Mouse (Mus musculus) frontal cortex, postnatal 14 days (tissue): ENCODE measurements around the gene Mid1.

Experiments used
- DNase-seq, 2 experiments: peaks; one replicate each; pipeline ENCODE4 v3.0.0; 2022; ENCODE audit warnings: low spot score in 2 of 2

Gene Mid1

GRCm38 (mm10) chrX:169685131-169685530 lies at the start of gene Mid1:
TSS of gene Mid1 (plus strand) at chrX:169685199.
- DNase-seq: no peak

DNA sequence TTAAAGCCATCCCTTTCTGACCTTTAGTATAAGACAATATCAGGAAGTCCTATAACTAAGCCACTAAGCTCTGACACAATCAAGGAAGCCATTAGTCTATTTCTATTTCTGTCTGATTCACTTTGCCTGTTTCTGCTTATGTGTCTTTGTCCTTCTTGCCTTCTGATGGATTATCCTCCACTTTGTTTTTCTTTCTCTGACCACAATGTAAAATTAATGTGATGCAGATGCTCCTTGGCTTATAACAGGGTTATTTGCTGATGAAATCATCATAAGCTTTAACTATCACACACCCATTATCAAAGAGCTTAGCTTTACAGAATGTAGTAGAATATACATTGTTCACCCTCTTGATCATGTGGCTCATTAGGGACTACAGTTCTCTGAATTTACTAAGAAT lies 11.9 kb upstream of the Mid1 start:
- DNase-seq: no peak

- no peak for DNase-seq
Observed at GRCm38 (mm10) chrX:169676313-169676712, 8.7 kb upstream of the Mid1 start.

DNA sequence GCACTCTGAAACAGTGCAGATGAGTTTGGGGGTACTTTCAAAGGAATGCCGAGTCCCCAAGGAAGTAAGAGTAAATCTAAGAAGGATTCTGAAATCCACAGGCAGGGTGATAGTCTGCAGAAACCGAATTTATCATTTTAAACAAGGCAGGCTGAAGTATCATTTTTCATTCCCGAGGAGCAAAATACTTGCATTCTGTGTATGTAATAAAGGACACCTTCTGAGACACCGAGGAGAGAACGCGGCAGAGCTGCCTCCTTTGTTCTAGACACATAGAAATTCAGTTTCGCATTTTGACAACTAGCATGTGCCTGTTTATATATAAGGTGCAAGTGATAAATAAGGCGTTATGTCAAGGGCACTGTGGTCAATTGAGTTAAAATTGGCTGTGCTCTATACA lies 732 bp downstream of the Mid1 start:
- DNase-seq: no peak

DNA sequence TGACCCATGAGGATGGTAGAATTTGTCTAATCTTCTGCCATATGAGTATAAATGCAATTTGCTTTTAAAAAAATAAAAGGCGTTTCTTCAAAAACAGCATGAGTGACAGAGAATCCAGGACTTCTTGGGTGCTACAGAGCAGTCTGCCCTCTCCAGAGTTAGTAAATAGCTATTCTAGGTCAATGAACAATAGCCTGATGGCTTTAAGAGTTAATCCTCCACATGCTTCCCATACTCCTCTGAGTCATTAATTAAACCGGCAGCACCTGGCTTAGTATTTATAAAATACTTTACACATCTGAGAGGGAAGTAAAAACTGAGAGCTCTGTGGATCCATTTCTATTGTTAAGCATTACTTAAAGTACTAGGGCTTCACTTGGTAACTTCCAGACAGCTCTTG lies 6.2 kb downstream of the Mid1 start:
- DNase-seq: no peak

GRCm38 (mm10) chrX:169691675-169692074 lies 6.7 kb downstream of the Mid1 start:
- no peak for DNase-seq

DNA sequence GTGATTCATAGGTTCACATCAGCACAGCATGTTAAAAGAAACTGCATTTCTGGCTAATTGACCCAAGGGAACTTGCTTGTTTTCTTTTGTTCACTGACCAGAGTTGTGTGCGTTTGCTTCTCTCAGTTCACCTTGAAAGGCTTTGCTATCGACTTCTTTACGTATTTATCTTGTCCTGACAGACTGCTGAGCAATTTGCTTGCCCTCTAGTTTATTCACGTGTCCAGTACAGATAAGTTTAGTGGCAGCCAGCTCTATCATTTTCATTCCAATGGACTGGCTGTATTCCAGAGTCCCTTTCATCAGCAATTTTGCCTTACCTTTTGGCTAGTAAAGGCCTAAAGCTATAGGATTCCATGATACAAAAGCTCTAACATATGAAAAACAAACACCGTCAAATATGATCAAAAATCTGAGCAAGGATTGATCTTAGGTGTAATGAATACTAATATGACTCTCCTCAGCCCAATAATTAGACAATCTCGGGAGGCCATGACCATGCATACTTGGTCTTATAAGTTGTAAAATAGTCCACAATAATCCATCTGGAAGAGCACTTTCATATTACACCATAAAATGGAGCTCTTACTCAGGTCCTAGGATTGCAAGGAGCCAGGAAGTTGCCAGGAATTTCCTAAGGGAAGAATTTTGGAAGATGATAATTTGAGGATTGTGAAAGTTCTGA lies 7.4 kb downstream of the Mid1 start:
- no peak for DNase-seq

- DNase-seq: no peak
Observed at GRCm38 (mm10) chrX:169704016-169704602, 19.1 kb downstream of the Mid1 start.

DNA sequence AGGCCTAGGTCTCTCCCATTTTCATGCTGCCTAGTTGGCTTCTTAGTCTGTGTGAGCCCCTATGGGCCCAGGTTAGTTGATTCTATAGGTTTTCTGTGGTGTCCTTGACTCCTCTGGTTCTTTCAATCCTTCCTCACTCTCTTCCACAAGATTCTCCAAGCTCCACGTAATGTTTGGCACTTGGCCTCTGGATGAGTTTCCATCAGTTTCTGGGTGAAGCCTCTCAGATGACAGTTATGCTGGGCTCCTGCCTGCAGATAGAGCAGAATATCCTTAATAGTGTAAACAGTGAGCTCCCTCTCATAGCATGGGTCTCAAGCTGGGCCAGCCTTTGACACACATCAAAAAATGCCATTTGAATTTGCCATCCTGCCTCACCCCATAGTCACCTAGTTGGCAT lies 38.5 kb downstream of the Mid1 start:
- no peak for DNase-seq

DNA sequence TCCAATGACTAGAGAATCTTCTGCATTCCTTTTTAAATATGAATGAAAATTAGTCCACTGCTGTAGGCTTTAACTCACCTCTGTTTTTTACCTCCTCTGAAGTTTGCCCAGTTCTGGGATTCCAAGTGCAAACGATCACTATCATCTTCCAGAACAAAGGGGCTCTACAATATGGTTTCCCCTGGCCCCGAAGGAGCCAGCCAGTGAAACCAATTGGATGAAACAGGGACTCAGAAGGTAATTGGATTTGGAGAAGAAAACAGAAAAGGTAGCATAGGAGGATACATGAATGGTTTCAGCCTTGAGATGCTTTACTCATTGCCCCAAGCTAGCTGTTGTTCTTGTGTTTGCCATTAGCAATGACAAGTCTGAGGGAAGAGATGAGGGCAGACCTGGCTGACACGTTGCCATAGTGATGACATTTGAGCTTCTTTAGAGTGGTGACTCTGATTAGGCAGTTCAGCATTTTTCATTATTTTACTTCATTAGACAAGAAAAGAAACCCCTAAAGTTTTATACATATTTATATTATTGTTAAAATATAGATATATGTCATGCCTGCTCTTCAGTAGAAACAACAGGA lies 50.5 kb downstream of the Mid1 start:
- no peak for DNase-seq

- DNase-seq: no peak
Observed at GRCm38 (mm10) chrX:169758001-169758400, 73.0 kb downstream of the Mid1 start.

GRCm38 (mm10) chrX:169779535-169779934 lies 94.5 kb downstream of the Mid1 start, which contains the start of gene 4933400A11Rik:
TSS of gene 4933400A11Rik (minus strand) at chrX:169779635.
- no peak for DNase-seq

- DNase-seq: no peak
Observed at GRCm38 (mm10) chrX:169789702-169790101, 104.7 kb downstream of the Mid1 start.

- DNase-seq: no peak
Observed at GRCm38 (mm10) chrX:169792879-169793278, 107.9 kb downstream of the Mid1 start.

GRCm38 (mm10) chrX:169794421-169794820 lies 109.4 kb downstream of the Mid1 start:
- no peak for DNase-seq

DNA sequence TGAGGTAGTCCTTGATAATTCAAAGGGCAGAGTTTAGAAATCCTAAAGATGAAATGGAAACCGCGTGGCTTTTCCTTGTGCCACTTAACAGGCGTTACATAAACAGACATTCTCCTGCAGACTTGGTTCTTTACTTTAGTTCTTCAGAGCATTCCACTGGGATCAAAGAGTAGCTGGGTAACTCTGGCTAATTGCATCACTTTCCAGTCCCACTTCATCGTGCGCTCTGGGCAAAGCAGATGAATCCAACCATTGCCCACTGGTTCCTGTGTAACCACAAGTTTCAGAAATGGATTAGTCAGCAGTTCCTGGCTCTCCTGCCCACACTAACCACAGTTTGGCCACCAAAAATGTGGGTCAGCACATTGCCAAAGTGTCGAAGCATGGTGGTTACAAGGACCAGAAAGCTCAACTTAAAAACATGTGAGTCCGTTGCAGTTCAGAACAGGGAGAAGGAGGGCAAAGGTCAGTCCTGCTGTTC lies 109.9 kb downstream of the Mid1 start:
- DNase-seq: no peak

- no peak for DNase-seq
Observed at GRCm38 (mm10) chrX:169797148-169797547, 112.1 kb downstream of the Mid1 start.

DNA sequence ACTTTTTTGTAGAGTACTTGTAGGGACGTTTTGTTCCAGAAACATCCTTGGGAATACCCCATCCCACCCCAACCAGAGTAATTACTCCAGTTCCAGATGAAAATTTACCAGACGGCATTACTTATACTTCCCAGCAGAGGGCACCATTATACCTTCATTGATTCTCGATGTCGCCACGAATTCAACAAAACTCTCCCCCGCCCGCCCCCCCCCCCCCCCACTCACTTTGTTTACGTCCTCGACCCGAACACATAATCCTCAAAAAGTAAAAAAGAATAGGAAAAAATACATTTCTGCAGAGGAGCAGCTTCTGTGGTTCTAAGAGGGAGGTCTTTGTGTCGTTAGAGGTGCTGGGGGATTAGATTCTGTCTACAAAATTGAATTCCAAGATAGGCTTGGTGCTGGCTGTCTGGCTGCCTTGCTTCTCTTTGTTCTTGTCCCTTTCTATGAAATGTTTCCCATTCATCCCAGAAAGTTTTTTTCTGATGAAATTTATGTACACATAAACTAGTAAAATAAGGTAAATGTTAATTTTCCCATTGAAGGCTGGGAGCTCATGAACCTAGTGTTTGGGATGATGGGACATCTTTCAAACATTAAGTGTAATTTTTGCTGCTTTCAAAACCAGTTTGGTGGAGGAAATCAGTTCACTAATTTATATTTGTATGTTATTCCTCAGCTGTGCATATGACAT lies 114.1 kb downstream of the Mid1 start:
- DNase-seq: no peak

DNA sequence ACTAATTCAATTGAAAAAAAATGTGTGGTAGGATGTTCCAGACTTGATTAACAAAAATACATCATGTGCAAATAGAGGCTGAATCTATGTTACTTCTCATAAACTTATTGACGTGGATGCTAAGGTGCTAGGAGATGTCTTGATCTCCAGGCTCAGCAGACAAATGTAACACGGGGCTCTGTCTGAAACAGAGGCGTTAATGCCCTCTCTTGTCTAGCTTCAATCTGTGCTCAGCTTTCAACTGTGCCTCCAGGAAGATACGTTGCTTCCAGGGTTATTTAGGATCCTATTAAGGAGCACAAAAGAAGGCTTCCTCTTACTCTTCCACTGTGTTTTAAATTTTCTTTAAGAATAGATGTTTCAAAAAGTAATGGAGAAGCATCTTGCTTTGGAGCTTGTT lies 115.2 kb downstream of the Mid1 start:
- DNase-seq: no peak

- DNase-seq: no peak
Observed at GRCm38 (mm10) chrX:169805791-169806190, 120.8 kb downstream of the Mid1 start.

GRCm38 (mm10) chrX:169807744-169808143 lies 122.7 kb downstream of the Mid1 start:
- DNase-seq: no peak

DNA sequence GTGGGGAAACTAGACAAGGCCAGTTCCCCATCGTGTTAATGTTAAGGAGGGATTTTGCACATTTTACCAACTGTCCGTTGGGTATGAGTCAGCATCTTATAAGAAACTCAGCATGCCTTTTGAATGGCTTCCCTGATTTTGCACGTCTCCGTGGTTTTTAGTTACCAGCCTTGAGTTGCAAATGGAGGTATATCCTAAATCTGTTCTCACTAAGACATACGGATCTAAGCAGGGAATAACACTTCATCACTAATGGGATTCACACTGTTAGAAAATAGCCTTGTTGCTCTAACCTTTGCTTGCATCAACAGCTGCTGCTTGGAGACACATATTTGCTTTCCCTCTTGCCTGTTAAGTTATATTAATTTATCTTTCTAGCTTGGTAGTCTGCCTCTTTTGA lies 126.3 kb downstream of the Mid1 start:
- DNase-seq: no peak

DNA sequence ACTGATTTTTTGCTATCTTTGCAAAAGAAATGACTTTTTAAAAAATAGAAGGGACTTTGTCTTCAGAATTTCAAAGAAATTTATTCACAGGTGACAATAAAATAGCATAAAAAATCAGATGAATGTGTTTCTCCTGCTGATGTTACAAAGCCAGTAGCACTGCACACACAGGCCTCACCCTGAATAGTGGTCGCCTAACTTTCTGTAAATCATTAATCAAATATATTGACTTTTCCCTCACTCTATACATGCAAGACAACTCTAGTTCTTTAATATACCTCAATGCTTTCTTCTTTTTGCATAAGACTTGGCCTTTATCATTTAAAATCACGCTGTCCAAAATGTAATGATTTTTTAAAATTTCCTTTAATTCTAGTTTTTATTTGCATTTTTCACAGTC lies 126.8 kb downstream of the Mid1 start:
- no peak for DNase-seq
